Mouse (Mus musculus): Measurements from ENCODE around the gene Golga5.

- TF ChIP-seq CTCF (IDR thresholded peaks at IDR 0.05; ENCODE audit: control insufficient read depth, insufficient read depth, insufficient replicate concordance, low read depth, low read length) (no peak), POLR2A (IDR thresholded peaks at IDR 0.05; ENCODE audit: control insufficient read depth, low read depth, low read length) (no peak)
These were observed 11.5 kb downstream of the Golga5 start for GRCm38 (mm10) chr12:102480481-102480880.
